Mouse (Mus musculus) lung, adult 2 months (tissue): ENCODE results near the gene Hipk2.

Source experiments
- CTCF ChIP-seq: fragments of 200-500 bp; IDR thresholded peaks from 2 replicates; pipeline ENCODE4 v1.5.1; 2011; ENCODE audit warnings: mild to moderate bottlenecking, low read length, control low read depth; ENCODE audit not compliant: insufficient read depth
- POLR2A ChIP-seq: fragments of 200-500 bp; IDR thresholded peaks from 2 replicates; pipeline ENCODE4 v1.6.1; 2011; ENCODE audit warnings: low read depth, mild to moderate bottlenecking, control low read depth, low read length, borderline replicate concordance; ENCODE audit errors: extremely low read depth

DNA sequence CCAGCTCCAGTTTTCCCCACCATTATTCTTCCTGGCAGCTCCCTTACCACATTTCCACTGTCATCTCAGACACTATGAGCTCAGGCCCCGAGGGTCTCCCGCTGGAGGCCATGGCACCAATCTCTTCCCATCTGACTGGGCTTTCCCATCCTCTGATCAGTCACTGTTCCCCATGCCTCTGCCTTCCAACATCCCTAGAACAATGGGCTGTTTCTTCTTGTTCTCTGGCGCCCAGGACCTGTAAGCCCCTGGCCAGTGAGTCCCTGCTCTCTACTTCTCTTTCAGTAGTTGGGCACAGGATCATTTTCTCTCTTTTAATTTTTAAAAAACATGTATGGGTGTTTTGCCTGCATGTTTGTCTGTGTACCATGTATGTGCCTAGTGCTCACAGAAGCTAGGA, 143.3 kb downstream of the Hipk2 start:
- TF ChIP-seq POLR2A (no peak), CTCF (no peak)
